Mouse (Mus musculus) liver, embryonic 12.5 days (tissue): ENCODE measurements around the gene Tbc1d10b. TPM values are rescaled to one million over a fixed set of nuclear protein-coding genes. Genes with fewer than 3 reads are reported as not detected.
"Not testable (repeated sequence)": the region's sequence is repeated elsewhere in the genome, so short reads cannot be mapped to it uniquely, and the experiment has no call there.

ENCODE experiments used
- ATAC-seq: fragments of 200-750 bp; cut with Nextera tagmentation; 2 replicates; pipeline ENCODE4 v1.8.0; 2017; ENCODE audit warnings: moderate number of reproducible peaks, mild to moderate bottlenecking, moderate library complexity
- H3K27ac ChIP-seq: fragments of 300-500 bp; sonication (generic); 2 replicates; pipeline ENCODE4 v1.5.1; 2016; ENCODE audit warnings: mild to moderate bottlenecking
- H3K27me3 ChIP-seq: fragments of 300-500 bp; sonication (generic); replicated peaks from 2 replicates; pipeline ENCODE4 v1.6.1; 2016; ENCODE audit warnings: mild to moderate bottlenecking, moderate library complexity
- H3K36me3 ChIP-seq: fragments of 300-500 bp; sonication (generic); 2 replicates; pipeline ENCODE4 v1.6.1; 2016; ENCODE audit warnings: mild to moderate bottlenecking, moderate library complexity
- H3K4me1 ChIP-seq: fragments of 300-500 bp; sonication (generic); 2 replicates; pipeline ENCODE4 v1.6.1; 2016
- H3K4me2 ChIP-seq: fragments of 300-500 bp; sonication (generic); 2 replicates; pipeline ENCODE4 v1.6.1; 2016; ENCODE audit warnings: mild to moderate bottlenecking, moderate library complexity
- H3K4me3 ChIP-seq: fragments of 300-500 bp; sonication (generic); 2 replicates; pipeline ENCODE4 v1.5.1; 2016; ENCODE audit warnings: mild to moderate bottlenecking, moderate library complexity
- H3K9ac ChIP-seq: fragments of 300-500 bp; sonication (generic); 2 replicates; pipeline ENCODE4 v1.6.1; 2016; ENCODE audit warnings: mild to moderate bottlenecking, moderate library complexity
- H3K9me3 ChIP-seq: fragments of 300-500 bp; sonication (generic); replicated peaks from 2 replicates; pipeline ENCODE4 v1.6.1; 2016; ENCODE audit warnings: mild to moderate bottlenecking, moderate library complexity
- WGBS: fragments of 180-500 bp; shearing (Covaris S2); methylation state at CpG from one replicate; pipeline ENCODE4 v1.1.7; 2016; ENCODE audit not compliant: insufficient replicate concordance; 5-methylcytosine and 5-hydroxymethylcytosine counted together
- polyA plus RNA-seq: library from polyadenylated mRNA; unstranded; fragments of >200 nt; fragmentation: Nextera tagmentation; extraction: Ambion mirVana; gene quantifications from 2 replicates; pipeline ENCODE4 v1.2.1, GENCODE M21; 2016

Gene Tbc1d10b
- polyA plus RNA-seq = 26.7 and 30.9 TPM in 2 replicates

DNA sequence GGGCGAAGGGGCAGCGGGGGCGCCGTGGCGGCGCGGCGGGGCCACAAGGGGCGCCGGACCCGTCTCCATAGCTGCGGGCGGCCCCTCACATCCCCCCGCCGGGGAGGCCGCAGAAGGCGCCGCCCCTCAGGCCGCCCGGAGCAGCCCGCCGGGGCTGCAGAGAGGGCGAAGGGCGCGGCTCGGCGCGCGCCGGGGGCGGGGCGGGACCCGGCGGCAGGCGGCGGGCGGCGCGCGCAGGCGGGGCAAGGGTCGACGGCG is at the start of gene Tbc1d10b:
TSS of gene Tbc1d10b (minus strand) at position 174 of the 258 bp plus-strand sequence.
- Histone ChIP-seq H3K36me3 (peaks cover 27% of the 10 kb centered on the region), H3K27ac (peak within 1 kb of the TSS; percentile 99), H3K27me3 (no peaks in the 10 kb centered on the region), H3K9ac (peak within 1 kb of the TSS; percentile 98), H3K4me1 (peaks cover 59% of the 10 kb centered on the region), H3K9me3 (no peaks in the 10 kb centered on the region), H3K4me2 (peak within 1 kb of the TSS; percentile 91), H3K4me3 (peak within 1 kb of the TSS; percentile 96)
- 2% methylated on average over 27 of the region's 44 CpGs for WGBS
- ATAC-seq = peak; percentile 54

DNA sequence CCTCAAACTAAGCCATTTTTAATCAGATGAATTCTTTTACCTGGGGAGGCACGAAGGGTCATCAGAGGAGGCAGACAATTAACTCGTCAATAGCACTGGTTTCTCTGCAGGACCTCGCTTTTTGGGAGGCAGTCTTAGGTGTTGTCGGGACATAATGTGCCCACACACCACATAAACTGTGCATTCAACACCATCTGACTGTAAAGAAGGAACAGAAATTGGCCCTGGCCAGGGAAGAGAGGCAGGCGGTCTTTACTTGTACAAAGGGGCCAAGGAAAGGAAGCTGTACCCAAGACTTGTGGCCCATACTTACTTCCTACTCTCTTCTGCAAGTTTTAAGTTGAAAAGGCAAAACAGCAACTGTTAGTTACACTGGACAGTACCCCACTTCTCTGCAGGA is 48.2 kb upstream of the Tbc1d10b start:
- WGBS = 85% methylated on average over 5 of the region's 5 CpGs

DNA sequence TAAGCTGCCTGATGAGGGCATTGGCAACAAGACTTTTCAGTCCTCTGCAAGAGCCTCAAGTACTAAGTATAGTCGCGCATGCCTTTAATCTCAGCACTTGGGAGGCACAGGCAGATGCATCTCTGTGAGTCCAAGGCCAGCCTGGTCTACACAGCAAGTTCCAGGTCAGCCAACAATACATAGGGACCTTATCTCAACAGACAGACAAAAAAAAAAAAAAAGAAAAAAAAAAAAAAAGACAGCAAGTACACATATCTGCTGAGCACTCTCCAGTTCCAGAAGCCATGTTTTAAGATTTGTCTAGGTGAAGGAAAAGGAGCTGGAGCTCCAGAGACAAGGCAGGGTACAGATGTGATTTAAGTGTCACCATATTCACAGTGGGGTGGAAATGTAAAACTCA is 47.7 kb upstream of the Tbc1d10b start:
- Histone ChIP-seq H3K4me3 (no peak overlapping the region), H3K4me1 (peaks cover 65% of the 10 kb centered on the region), H3K27ac (0 out of 2 replicates have a peak overlapping the region, but pooled peaks have one; percentile 16), H3K9me3 (no peaks in the 10 kb centered on the region), H3K9ac (no peak overlapping the region; the same call in none of the 2 replicates), H3K27me3 (no peaks in the 10 kb centered on the region), H3K36me3 (peaks cover 21% of the 10 kb centered on the region), H3K4me2 (no peak overlapping the region)
- WGBS = 58% methylated on average over 2 of the region's 2 CpGs
- ATAC-seq = no peak

More for the DNA sequence above, 48.2 kb upstream of the Tbc1d10b start:
- Histone ChIP-seq H3K9ac (no peak overlapping the region; the same call in 1 of the 2 replicates), H3K27ac (peak overlapping the region; percentile 16; the same call in 1 of the 2 replicates), H3K4me1 (peaks cover 70% of the 10 kb centered on the region), H3K27me3 (no peaks in the 10 kb centered on the region), H3K36me3 (peaks cover 21% of the 10 kb centered on the region), H3K4me2 (no peak overlapping the region), H3K4me3 (no peak overlapping the region), H3K9me3 (no peaks in the 10 kb centered on the region)
- ATAC-seq = no peak

DNA sequence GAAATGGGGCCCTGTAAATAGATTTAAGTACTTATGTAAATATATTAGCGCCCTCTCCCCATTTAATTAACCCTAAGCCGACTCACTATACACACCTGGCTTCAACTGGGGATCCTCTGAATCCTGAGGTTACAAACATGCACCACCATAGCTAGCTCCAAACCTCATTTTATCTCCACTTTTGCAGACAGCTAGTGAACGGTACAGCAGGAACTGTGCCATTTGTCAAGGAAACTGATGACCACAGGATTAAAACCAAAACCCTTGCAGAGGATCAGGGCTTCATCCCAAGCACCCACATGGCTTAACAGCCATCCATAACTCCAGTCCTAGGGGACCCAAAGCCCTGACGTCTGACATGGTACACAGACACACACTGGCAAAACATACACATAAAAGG is 46.7 kb upstream of the Tbc1d10b start:
- WGBS = 12% methylated on average over 4 of the region's 4 CpGs

DNA sequence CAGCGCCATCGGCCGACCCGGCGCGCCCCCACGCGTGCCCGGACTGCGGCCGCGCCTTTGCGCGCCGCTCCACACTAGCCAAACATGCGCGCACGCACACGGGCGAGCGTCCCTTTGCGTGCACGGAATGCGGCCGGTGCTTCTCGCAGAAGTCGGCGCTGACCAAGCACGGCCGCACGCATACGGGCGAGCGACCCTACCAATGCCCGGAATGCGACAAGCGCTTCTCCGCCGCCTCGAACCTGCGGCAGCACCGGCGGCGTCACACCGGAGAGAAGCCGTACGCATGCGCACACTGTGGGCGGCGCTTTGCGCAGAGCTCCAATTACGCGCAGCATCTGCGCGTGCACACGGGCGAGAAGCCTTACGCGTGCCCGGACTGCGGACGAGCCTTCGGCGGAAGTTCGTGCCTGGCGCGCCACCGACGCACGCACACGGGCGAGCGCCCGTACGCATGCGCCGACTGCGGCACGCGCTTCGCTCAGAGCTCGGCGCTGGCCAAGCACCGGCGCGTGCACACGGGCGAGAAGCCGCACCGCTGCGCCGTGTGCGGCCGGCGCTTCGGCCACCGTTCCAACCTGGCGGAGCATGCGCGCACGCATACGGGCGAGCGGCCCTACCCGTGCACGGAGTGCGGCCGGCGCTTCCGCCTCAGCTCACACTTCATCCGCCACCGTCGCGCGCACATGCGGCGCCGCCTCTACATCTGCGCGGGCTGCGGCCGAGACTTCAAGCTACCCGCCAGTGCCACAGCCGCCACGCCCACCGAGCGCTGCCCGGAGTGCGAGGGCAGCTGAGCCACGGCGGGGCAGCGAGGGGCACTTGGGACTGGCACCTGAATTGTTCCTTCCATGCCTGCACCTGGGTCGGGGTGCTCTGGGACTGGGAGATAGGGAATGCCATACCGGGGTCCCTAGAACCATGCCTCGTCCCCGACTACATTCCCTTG is 45.8 kb upstream of the Tbc1d10b start:
- Histone ChIP-seq H3K9ac (peak overlapping the region; percentile 79), H3K4me1 (peaks cover 52% of the 10 kb centered on the region), H3K9me3 (no peaks in the 10 kb centered on the region), H3K4me3 (peak overlapping the region; percentile 68), H3K36me3 (peaks cover 32% of the 10 kb centered on the region), H3K27me3 (no peaks in the 10 kb centered on the region), H3K27ac (peak overlapping the region; percentile 93), H3K4me2 (peak overlapping the region; percentile 84)
- WGBS = under 1% methylated on average over 131 of the region's 136 CpGs
- peak; percentile 89 for ATAC-seq

More for the DNA sequence above, 46.7 kb upstream of the Tbc1d10b start:
- Histone ChIP-seq H3K9me3 (no peaks in the 10 kb centered on the region), H3K4me3 (peak overlapping the region; percentile 68), H3K27ac (peak overlapping the region; percentile 93), H3K27me3 (no peaks in the 10 kb centered on the region), H3K9ac (peak overlapping the region; percentile 79), H3K4me2 (peak overlapping the region; percentile 84), H3K36me3 (peaks cover 23% of the 10 kb centered on the region), H3K4me1 (peaks cover 61% of the 10 kb centered on the region)
- ATAC-seq = no peak

DNA sequence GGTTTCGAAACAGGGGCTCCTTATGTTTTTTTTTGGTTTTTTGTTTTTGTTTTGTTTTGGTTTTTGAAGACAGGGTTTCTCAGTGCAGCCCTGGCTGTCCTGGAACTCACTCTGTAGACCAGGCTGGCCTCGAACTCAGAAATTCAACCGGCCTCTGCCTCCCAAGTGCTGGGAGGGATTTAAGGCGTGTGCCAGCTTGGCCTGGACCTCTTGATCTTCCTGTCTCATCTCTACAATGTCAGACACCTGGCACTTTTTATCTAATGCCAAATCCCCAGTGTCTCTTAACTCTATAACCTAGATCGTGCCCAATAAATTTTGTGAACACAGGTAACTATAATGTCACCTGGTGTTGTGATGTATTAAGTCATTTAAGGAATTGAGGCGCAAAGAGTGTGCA is 45.1 kb upstream of the Tbc1d10b start:
- Histone ChIP-seq H3K27me3 (no peaks in the 10 kb centered on the region), H3K4me3 (peak overlapping the region; percentile 68), H3K9ac (peak overlapping the region; percentile 79), H3K27ac (peak overlapping the region; percentile 93), H3K9me3 (no peaks in the 10 kb centered on the region), H3K4me1 (peaks cover 44% of the 10 kb centered on the region), H3K36me3 (peaks cover 38% of the 10 kb centered on the region), H3K4me2 (peak overlapping the region; percentile 84)
- ATAC-seq = no peak
- 73% methylated on average over 6 of the region's 6 CpGs for WGBS

DNA sequence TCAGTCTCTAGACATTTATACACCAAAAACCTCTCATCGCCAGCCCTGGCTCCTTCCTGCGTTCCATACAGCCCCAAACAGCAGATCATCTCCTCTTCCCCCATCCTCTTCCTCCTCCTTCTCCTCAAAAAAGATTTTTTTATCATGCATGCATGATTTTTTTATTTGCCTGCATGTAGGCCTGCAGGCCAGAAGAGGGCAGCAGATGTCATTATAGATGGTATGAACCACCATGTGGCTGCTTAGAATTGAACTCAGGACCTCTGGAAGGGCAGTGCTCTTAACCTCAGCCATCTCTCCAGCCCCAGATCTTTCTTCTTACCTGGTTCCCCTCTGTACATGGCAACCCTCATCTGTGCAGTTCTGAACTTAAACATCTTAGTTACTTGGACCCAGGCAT is 44.1 kb upstream of the Tbc1d10b start:
- H3K27me3 ChIP-seq = no peaks in the 10 kb centered on the region
- peaks cover 40% of the 10 kb centered on the region for H3K4me1 ChIP-seq
- WGBS = 60% methylated on average over 2 of the region's 2 CpGs
- H3K27ac ChIP-seq = 0 out of 2 replicates have a peak overlapping the region, but pooled peaks have one; percentile 93
- H3K4me3 ChIP-seq = no peak overlapping the region
- no peaks in the 10 kb centered on the region for H3K9me3 ChIP-seq
- ATAC-seq = no peak
- H3K9ac ChIP-seq = no peak overlapping the region
- H3K4me2 ChIP-seq = no peak overlapping the region
- peaks cover 39% of the 10 kb centered on the region for H3K36me3 ChIP-seq

DNA sequence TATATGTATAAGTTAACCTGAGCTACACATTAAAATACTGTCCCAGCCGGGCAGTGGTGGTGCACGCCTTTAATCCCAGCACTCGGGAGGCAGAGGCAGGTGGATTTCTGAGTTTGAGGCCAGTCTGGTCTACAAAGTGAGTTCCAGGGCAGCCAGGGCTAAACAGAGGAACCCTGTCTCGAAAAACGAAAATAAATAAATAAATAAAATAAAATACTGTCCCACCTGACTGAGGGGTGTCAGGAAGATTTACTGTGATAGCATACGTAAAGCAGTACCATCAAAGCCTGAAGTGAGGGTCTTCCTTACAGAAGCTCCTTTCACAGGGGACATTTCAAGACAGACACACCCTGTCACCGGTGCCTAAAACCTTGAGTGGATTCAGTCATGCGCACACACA is 42.2 kb upstream of the Tbc1d10b start:
- not testable (repeated sequence) for H3K9me3 ChIP-seq, H3K9ac ChIP-seq, H3K27me3 ChIP-seq, H3K27ac ChIP-seq, H3K4me3 ChIP-seq, H3K4me2 ChIP-seq, ATAC-seq
- H3K4me1 ChIP-seq = peaks cover 44% of the 10 kb centered on the region
- H3K36me3 ChIP-seq = peaks cover 43% of the 10 kb centered on the region
- 81% methylated on average over 8 of the region's 8 CpGs for WGBS

DNA sequence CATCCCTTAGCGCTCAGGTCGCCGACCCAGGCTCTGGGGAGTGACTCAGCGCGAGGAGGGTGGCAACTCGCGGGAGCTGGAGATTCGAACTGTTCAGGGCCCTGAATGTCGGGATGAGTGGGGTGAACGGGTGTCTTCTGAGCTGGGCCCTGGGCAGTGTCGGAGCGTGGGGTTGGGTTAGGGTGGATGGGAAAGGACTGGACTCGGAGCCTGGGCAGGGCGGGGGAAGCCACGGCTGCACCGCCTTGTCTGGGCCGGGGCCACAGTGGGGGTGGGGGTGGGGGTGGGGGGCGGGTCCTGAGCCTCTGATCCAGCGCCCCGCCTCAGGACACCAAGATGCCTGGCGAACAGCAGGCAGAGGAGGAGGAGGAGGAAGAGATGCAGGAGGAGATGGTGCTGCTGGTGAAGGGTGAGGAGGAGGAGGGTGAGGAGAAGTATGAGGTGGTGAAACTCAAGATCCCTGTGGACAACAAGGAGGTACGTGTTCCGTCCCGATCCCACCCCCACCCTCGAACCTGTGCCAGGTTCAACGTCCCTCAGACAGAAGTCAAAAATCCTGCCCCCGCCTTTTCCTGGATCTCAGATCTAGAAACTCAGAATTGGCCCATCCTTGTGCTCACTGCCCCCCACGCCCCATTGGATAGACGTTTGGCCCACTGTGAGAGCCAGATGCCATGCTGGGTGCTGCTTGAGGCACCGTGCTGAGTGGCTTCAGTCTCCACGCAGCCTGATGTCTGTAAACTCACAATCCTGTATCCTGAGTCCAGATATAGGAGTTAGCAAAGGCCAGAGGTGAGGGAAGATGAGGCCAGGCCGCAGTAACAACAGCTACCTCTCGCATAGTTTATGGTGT is 36.6 kb upstream of the Tbc1d10b start:
- Histone ChIP-seq H3K27me3 (no peaks in the 10 kb centered on the region), H3K4me2 (peak overlapping the region; percentile 97), H3K9ac (peak overlapping the region; percentile 93), H3K4me3 (peak overlapping the region; percentile 82), H3K36me3 (peaks cover 40% of the 10 kb centered on the region), H3K27ac (peak overlapping the region; percentile 91), H3K4me1 (peaks cover 39% of the 10 kb centered on the region), H3K9me3 (no peaks in the 10 kb centered on the region)
- WGBS = 12% methylated on average over 30 of the region's 33 CpGs
- ATAC-seq = no peak; the same call in 1 of the 2 replicates

DNA sequence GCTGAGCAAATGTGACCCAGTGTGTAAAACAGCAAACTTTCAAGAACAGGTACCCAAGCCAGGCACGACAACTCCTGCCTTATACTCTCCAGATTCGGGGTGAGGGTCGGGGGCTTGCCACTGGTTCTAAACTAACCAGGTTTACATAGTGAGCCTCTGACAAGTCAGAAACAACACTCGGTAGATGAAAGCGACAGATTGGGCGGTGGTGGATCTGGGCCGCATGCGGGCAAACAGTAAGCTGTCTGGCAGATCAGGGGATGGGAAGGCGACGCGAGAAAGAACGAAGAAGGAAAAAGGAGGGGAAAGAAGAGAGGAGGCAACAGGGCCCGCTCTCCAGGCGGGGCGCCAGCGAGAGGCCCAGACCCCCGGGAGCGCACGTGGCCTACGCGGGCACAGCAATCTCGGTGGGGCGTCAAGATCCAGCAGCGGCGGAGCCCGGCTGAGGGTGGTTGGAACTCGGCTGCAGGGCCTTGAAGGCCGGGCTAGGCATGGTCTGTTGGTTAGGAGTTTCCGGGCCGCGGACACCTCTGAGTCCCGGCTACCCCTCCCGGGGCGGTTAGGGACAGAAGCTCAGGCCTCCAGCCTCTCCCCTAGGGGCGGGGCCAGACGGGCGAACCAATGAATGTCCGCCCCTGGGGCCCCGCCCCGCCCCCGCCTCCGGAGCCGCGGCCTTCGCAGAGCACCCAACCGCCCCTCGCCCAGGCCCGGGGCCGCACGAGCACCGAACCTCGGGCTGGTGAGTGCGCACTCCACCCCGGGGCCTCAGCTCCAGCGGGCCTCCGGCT is 35.8 kb upstream of the Tbc1d10b start, which contains the start of gene Zfp771:
TSS of gene Zfp771 (plus strand) at position 405 of the 788 bp plus-strand sequence.
- WGBS = under 1% methylated on average over 56 of the region's 56 CpGs
- H3K4me1 ChIP-seq = peaks cover 39% of the 10 kb centered on the region
- peak within 1 kb of the TSS; percentile 82 for H3K4me3 ChIP-seq
- H3K4me2 ChIP-seq = peak within 1 kb of the TSS; percentile 97
- H3K27me3 ChIP-seq = no peaks in the 10 kb centered on the region
- peaks cover 32% of the 10 kb centered on the region for H3K36me3 ChIP-seq
- H3K9ac ChIP-seq = peak within 1 kb of the TSS; percentile 93
- peak; percentile 94 for ATAC-seq
- no peaks in the 10 kb centered on the region for H3K9me3 ChIP-seq
- peak within 1 kb of the TSS; percentile 91 for H3K27ac ChIP-seq

DNA sequence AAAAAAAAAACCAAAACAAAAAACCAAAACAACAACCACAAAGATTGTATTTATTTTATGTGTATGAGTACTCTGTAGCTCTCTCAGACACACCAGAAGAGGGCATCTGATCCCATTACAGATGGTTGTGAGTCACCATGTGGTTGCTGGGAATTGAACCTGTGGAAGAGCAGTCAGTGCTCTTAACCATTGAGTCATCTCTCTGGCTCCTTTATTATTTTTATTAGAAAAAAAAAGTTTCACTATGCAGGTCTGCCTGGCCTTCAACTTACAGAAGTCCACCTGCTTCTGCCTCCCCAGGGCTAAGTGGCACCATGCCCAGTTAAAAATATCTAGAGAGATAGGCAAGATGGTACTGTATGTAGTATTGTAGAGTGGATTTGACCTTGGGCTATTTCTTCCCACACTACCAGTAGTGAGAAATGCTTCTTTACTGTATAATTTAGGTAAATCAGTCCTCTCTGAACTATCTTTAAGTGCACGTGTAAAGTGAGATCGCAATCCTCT is 35.1 kb upstream of the Tbc1d10b start:
- peak overlapping the region; percentile 93 for H3K9ac ChIP-seq
- no peak for ATAC-seq
- no peaks in the 10 kb centered on the region for H3K9me3 ChIP-seq
- H3K27me3 ChIP-seq = no peaks in the 10 kb centered on the region
- WGBS = 31% methylated on average over 2 of the region's 2 CpGs
- H3K4me1 ChIP-seq = peaks cover 39% of the 10 kb centered on the region
- H3K4me3 ChIP-seq = peak overlapping the region; percentile 82
- H3K4me2 ChIP-seq = peak overlapping the region; percentile 97
- H3K27ac ChIP-seq = peak overlapping the region; percentile 91
- peaks cover 33% of the 10 kb centered on the region for H3K36me3 ChIP-seq
